Mouse (Mus musculus) limb, embryonic 15.5 days (tissue): ENCODE data around the gene C87436. TPM values are rescaled to one million over a fixed set of nuclear protein-coding genes. Genes with fewer than 3 reads are reported as not detected.

Experiments
- ATAC-seq: fragments of 200-750 bp; cut with Nextera tagmentation; 2 replicates; pipeline ENCODE4 v1.8.0; 2017; ENCODE audit warnings: low read depth, moderate TSS enrichment; ENCODE audit not compliant: insufficient number of reproducible peaks, low FRiP score, low TSS enrichment
- H3K27ac ChIP-seq: fragments of 300-500 bp; sonication (generic); 2 replicates; pipeline ENCODE4 v1.5.1; 2015; ENCODE audit warnings: moderate library complexity, mild to moderate bottlenecking, inconsistent platforms
- H3K27me3 ChIP-seq: fragments of 300-500 bp; sonication (generic); 2 replicates; pipeline ENCODE4 v1.6.1; 2015; ENCODE audit warnings: inconsistent platforms
- H3K36me3 ChIP-seq: fragments of 300-500 bp; sonication (generic); 2 replicates; pipeline ENCODE4 v1.6.1; 2015; ENCODE audit warnings: inconsistent platforms
- H3K4me1 ChIP-seq: fragments of 300-500 bp; sonication (generic); 2 replicates; pipeline ENCODE4 v1.6.1; 2015; ENCODE audit warnings: inconsistent platforms
- H3K4me2 ChIP-seq: fragments of 300-500 bp; sonication (generic); 2 replicates; pipeline ENCODE4 v1.6.1; 2015; ENCODE audit warnings: mild to moderate bottlenecking, inconsistent platforms
- H3K4me3 ChIP-seq: fragments of 300-500 bp; sonication (generic); 2 replicates; pipeline ENCODE4 v1.5.1; 2015; ENCODE audit warnings: mild to moderate bottlenecking, inconsistent platforms
- H3K9ac ChIP-seq: fragments of 300-500 bp; sonication (generic); 2 replicates; pipeline ENCODE4 v1.6.1; 2015; ENCODE audit warnings: inconsistent platforms
- H3K9me3 ChIP-seq: fragments of 300-500 bp; sonication (generic); 2 replicates; pipeline ENCODE4 v1.6.1; 2016; ENCODE audit warnings: inconsistent platforms
- WGBS: fragments of 180-500 bp; shearing (Covaris S2); methylation state at CpG from one replicate; pipeline ENCODE4 v1.1.7; 2015; 5-methylcytosine and 5-hydroxymethylcytosine counted together
- polyA plus RNA-seq: library from polyadenylated mRNA; unstranded; fragments of >200 nt; fragmentation: Nextera tagmentation; extraction: Ambion mirVana; gene quantifications from 2 replicates; pipeline ENCODE4 v1.2.1, GENCODE M21; 2015

C87436 gene
- polyA plus RNA-seq, 1 experiment from 2014 or later, result 22.9 TPM

- H3K27ac ChIP-seq, result peak overlapping the region; percentile 60
- H3K36me3 ChIP-seq, result no peaks in the 10 kb centered on the region
- no peak overlapping the region for H3K9ac ChIP-seq
- no peak for ATAC-seq
- peaks cover 12% of the 10 kb centered on the region for H3K4me1 ChIP-seq
- peak overlapping the region; percentile 38 for H3K4me2 ChIP-seq
- 2% methylated on average over 9 of the region's 9 CpGs for WGBS
- peak overlapping the region; percentile 31 for H3K4me3 ChIP-seq
- H3K27me3 ChIP-seq, result no peaks in the 10 kb centered on the region
- no peaks in the 10 kb centered on the region for H3K9me3 ChIP-seq
These were observed 37.2 kb upstream of the C87436 start for GRCm38 (mm10) chr6:86400972-86401371.

- Histone ChIP-seq H3K27me3 (no peaks in the 10 kb centered on the region), H3K4me2 (peak overlapping the region; percentile 45), H3K36me3 (peaks cover 6% of the 10 kb centered on the region; the same call in 1 of the 2 replicates), H3K4me3 (peak overlapping the region; percentile 76), H3K27ac (peak overlapping the region; percentile 61), H3K9ac (no peak overlapping the region), H3K4me1 (peaks cover 8% of the 10 kb centered on the region; the same call in 1 of the 2 replicates), H3K9me3 (no peaks in the 10 kb centered on the region)
- WGBS, result 33% methylated on average over 12 of the region's 12 CpGs
- no peak for ATAC-seq
These were observed 35.2 kb upstream of the C87436 start for GRCm38 (mm10) chr6:86402681-86403607.

- Histone ChIP-seq H3K27ac (peak overlapping the region; percentile 99), H3K4me1 (peaks cover 8% of the 10 kb centered on the region; the same call in 1 of the 2 replicates), H3K27me3 (no peaks in the 10 kb centered on the region), H3K9me3 (no peaks in the 10 kb centered on the region), H3K36me3 (peaks cover 6% of the 10 kb centered on the region; the same call in 1 of the 2 replicates), H3K4me3 (peak overlapping the region; percentile 76), H3K9ac (peak overlapping the region; percentile 95; the same call in 1 of the 2 replicates), H3K4me2 (peak overlapping the region; percentile 45)
- ATAC-seq, result peak; percentile 68; the same call in 1 of the 2 replicates
- WGBS, result under 1% methylated on average over 15 of the region's 15 CpGs
These were observed 34.5 kb upstream of the C87436 start for GRCm38 (mm10) chr6:86403728-86404099.

GRCm38 (mm10) chr6:86404100-86404861, 33.9 kb upstream of the C87436 start, which contains the start of gene Tia1:
Gene Tia1, plus strand, starts transcription at chr6:86404219.
- Histone ChIP-seq H3K27me3 (no peaks in the 10 kb centered on the region), H3K4me2 (peak within 1 kb of the TSS; percentile 45), H3K4me3 (peak within 1 kb of the TSS; percentile 76), H3K9me3 (no peaks in the 10 kb centered on the region), H3K9ac (peak within 1 kb of the TSS; percentile 95), H3K36me3 (peaks cover 6% of the 10 kb centered on the region; the same call in 1 of the 2 replicates), H3K4me1 (peaks cover 8% of the 10 kb centered on the region; the same call in 1 of the 2 replicates), H3K27ac (peak within 1 kb of the TSS; percentile 99)
- peak; percentile 95 for ATAC-seq
- WGBS, result under 1% methylated on average over 59 of the region's 62 CpGs

GRCm38 (mm10) chr6:86404996-86405395, 33.2 kb upstream of the C87436 start:
- Histone ChIP-seq H3K9me3 (no peaks in the 10 kb centered on the region), H3K27ac (peak overlapping the region; percentile 99), H3K9ac (peak overlapping the region; percentile 95), H3K4me3 (peak overlapping the region; percentile 76), H3K27me3 (no peaks in the 10 kb centered on the region), H3K36me3 (peaks cover 6% of the 10 kb centered on the region; the same call in 1 of the 2 replicates), H3K4me1 (peaks cover 8% of the 10 kb centered on the region; the same call in 1 of the 2 replicates), H3K4me2 (peak overlapping the region; percentile 45)
- 0% methylated on average over 11 of the region's 11 CpGs for WGBS
- no peak for ATAC-seq

GRCm38 (mm10) chr6:86406306-86406705, 31.9 kb upstream of the C87436 start:
- Histone ChIP-seq H3K4me1 (peaks cover 8% of the 10 kb centered on the region; the same call in 1 of the 2 replicates), H3K27me3 (no peaks in the 10 kb centered on the region), H3K4me3 (no peak overlapping the region), H3K4me2 (no peak overlapping the region), H3K9me3 (no peaks in the 10 kb centered on the region), H3K9ac (no peak overlapping the region), H3K27ac (no peak overlapping the region), H3K36me3 (peaks cover 6% of the 10 kb centered on the region; the same call in 1 of the 2 replicates)
- no peak for ATAC-seq

GRCm38 (mm10) chr6:86418711-86419110, 19.5 kb upstream of the C87436 start:
- Histone ChIP-seq H3K27me3 (no peaks in the 10 kb centered on the region), H3K9ac (no peak overlapping the region), H3K4me3 (no peak overlapping the region), H3K27ac (no peak overlapping the region), H3K4me1 (no peaks in the 10 kb centered on the region), H3K9me3 (no peaks in the 10 kb centered on the region), H3K4me2 (no peak overlapping the region), H3K36me3 (peaks cover 66% of the 10 kb centered on the region)
- 88% methylated on average over 6 of the region's 6 CpGs for WGBS
- ATAC-seq, result no peak

GRCm38 (mm10) chr6:86419239-86419638, 18.9 kb upstream of the C87436 start:
- H3K27ac ChIP-seq, result no peak overlapping the region
- 88% methylated on average over 3 of the region's 3 CpGs for WGBS
- ATAC-seq, result no peak
- no peaks in the 10 kb centered on the region for H3K27me3 ChIP-seq
- H3K9me3 ChIP-seq, result no peaks in the 10 kb centered on the region
- H3K9ac ChIP-seq, result no peak overlapping the region
- no peak overlapping the region for H3K4me3 ChIP-seq
- no peak overlapping the region for H3K4me2 ChIP-seq
- peaks cover 65% of the 10 kb centered on the region for H3K36me3 ChIP-seq
- H3K4me1 ChIP-seq, result no peaks in the 10 kb centered on the region

- Histone ChIP-seq H3K9me3 (no peaks in the 10 kb centered on the region), H3K4me2 (no peak overlapping the region), H3K4me1 (no peaks in the 10 kb centered on the region), H3K27me3 (no peaks in the 10 kb centered on the region), H3K4me3 (no peak overlapping the region), H3K9ac (no peak overlapping the region), H3K27ac (no peak overlapping the region), H3K36me3 (peaks cover 68% of the 10 kb centered on the region)
- ATAC-seq, result no peak
- WGBS, result 77% methylated on average over 6 of the region's 6 CpGs
These were observed 17.7 kb upstream of the C87436 start for GRCm38 (mm10) chr6:86420491-86420890.

- Histone ChIP-seq H3K4me1 (no peaks in the 10 kb centered on the region), H3K9ac (no peak within 1 kb of the TSS), H3K4me2 (no peak within 1 kb of the TSS), H3K36me3 (peaks cover 62% of the 10 kb centered on the region), H3K9me3 (no peaks in the 10 kb centered on the region), H3K27ac (no peak within 1 kb of the TSS), H3K27me3 (no peaks in the 10 kb centered on the region), H3K4me3 (no peak within 1 kb of the TSS)
- no peak for ATAC-seq
- WGBS, result 98% methylated on average over 1 of the region's 1 CpGs
These were observed 11.8 kb upstream of the C87436 start, which contains the start of gene Gm44790 for GRCm38 (mm10) chr6:86426358-86426757. Gene Gm44790, plus strand, starts transcription at chr6:86426658.

- H3K27ac ChIP-seq, result no peak overlapping the region
- no peak overlapping the region for H3K9ac ChIP-seq
- no peak for ATAC-seq
- no peak overlapping the region for H3K4me2 ChIP-seq
- WGBS, result 95% methylated on average over 3 of the region's 3 CpGs
- no peaks in the 10 kb centered on the region for H3K9me3 ChIP-seq
- no peaks in the 10 kb centered on the region for H3K27me3 ChIP-seq
- peaks cover 79% of the 10 kb centered on the region for H3K36me3 ChIP-seq
- H3K4me3 ChIP-seq, result no peak overlapping the region
- no peaks in the 10 kb centered on the region for H3K4me1 ChIP-seq
These were observed 6.6 kb upstream of the C87436 start for GRCm38 (mm10) chr6:86431531-86431930.
